Mouse (Mus musculus): ENCODE results near the gene Mmgt1.

The Mmgt1 gene

DNA sequence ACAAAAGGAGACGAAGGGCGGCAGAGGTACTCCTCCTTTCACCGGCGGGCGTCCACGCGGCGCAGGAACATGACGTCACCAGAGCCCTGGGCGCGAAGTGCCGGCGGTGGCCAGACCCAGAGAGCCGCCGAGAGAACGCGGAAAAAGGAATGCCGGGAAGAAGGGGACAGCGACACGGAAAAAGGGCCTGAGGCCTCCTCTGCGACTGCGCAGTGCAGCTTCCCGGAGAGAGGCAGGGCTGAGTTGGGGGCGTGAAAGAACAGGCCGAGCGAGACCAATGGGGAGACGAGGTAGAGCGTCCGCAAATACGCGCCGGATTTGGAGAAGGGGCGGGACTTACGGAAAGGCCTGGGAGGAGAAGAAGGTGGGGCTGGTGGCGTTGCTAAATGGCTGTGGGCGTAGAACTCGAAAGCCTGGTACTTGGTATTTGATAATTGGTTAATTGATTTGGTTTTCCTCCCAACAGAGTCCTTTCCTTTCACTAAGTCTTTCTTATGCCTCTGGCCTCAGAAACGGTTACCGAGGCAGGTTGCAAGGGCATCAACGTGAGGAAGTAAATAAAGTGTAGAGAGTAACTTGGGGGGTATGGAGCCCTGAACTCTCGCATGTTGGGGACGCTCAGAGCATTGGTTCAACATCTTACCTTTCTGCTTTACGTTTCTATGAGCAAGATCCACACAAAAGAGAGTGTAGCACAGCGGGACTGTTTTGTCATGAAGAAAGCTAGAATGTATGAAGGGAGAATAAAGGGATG lies at the start of gene Mmgt1:
Mmgt1 (minus strand) TSS at position 183 of the 754 bp plus-strand sequence.
- DNase-seq (ENCODE audit: low spot score in 2 of 2): peak; percentile 67 to 73

DNA sequence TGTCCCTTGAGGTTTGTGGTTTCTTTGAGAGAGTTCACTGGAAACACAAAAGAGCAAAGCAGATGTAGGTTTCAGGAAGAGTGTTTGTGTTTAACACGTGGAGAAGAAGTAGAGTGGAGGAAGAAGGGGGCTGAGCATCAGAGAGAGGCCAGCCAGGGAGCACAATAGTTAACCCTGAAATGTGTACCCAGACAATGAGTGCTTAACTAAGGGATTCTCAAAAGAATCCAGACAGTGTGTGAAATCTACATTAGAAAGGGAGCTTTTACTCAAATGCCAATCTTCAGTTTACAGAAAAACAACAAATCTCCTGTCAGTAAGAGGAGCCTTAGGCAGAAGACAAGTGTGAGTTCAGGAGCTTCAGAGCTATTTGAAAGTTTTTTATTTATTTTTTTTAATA lies 42.2 kb upstream of the Mmgt1 start:
- DNase-seq (ENCODE audit: low spot score in 2 of 2): no peak

DNA sequence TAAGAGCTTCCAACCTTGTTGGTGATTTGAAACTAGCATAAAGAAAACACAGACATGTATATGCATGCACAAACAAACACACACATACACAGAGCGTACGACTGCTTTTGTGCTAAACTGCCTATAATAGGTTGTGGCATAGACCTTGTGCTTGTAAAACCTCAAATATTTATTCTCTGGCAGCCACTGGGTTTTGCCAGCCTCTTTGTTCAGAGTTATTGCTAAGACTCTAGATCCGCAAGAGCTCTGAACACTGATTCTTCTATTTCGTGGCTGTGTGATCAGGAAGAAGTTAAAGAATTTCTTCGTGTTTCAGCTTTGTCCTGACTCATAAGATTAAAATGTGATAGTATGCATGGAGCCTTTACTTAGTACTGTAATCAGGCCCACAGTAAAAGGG lies 38.3 kb upstream of the Mmgt1 start:
- DNase-seq (ENCODE audit: low spot score in 2 of 2): no peak

DNA sequence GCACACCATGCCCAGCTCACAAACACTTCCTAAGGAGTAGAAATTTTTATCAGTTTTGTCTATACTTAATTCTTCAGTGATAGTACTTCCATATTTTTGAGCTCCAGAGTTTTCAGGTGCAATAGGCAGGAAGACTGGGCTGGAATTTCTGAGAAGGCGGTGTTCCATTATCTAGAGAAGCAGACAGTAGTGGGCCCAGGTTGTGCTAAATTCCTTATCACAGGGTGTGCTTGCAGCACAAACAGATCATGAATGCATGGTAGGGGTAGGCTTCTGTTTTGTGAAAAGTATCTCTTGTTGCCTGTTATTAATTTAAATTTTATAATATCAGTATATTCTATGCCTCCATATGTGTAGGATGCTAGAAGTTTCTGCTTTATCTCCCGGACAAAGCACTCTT lies 17.4 kb upstream of the Mmgt1 start:
- no peak for DNase-seq (ENCODE audit: low spot score in 2 of 2)

DNA sequence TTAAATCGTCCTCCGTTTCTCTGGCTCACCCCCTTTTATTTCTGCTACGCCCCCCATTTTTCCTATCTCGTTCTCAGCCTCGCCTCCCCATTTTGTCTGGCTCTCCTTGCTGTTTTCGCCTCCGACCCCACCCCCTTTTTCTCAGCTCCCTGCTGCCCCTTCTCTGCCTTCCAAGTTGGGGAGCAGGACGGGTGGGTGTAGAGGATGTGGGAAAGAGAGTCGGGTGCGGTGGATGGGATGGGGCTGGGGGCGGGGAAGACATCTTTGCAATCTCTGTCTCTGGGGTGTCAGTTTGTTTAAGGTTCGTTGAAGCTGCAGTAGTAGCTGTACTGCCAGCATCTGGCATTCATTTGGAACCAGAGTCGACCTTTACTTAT lies 12.4 kb upstream of the Mmgt1 start:
- no peak for DNase-seq (ENCODE audit: low spot score in 2 of 2)

DNA sequence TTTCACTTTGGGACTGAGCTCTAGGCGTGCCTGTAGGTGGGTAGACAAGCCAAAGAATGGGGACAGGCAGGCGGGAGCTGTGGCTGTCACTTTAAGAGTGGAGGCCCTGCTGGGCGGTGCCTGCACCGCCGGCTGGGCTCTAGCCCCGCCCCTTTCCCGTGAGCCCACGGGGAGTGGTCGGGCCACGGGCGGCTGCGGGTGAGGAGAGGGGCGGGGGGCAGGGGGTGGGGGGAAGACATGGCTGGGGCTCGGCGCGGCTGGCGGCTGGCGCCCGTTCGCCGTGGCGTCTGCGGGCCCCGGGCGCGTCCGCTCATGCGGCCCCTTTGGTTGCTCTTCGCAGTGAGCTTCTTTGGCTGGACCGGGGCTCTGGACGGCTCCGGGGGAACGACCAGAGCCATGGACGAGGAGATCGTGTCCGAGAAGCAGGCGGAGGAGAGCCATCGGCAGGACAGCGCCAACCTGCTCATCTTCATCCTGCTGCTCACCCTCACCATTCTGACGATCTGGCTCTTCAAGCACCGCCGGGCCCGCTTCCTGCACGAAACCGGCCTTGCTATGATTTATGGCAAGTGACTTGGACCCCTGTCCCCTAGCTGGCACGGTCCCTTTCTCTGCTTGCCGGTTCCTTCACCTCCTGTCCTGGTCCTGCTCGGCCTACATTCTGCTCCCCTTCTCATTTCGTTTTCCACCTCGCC lies 11.9 kb upstream of the Mmgt1 start, which contains the start of gene Slc9a6:
Slc9a6 (plus strand) TSS at position 135 of the 695 bp plus-strand sequence.
- peak; percentile 38 to 44 for DNase-seq (ENCODE audit: low spot score in 2 of 2)

DNA sequence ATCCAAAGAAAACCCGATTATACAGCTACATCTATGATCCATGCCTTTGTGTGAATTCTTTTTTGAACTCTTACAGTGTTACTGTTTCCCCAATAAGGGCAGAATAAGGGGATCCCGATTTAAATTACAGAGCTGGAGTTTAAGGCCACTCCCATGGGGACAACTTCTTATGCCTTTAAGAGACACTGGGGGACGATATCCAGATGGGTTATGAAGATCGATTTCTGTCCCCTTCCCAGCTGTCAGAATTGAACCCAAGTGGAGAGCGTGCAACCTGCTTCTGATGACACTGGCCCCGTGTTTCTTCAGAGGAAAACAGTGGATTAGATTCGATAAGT lies 11.4 kb upstream of the Mmgt1 start:
- no peak for DNase-seq (ENCODE audit: low spot score in 2 of 2)

DNA sequence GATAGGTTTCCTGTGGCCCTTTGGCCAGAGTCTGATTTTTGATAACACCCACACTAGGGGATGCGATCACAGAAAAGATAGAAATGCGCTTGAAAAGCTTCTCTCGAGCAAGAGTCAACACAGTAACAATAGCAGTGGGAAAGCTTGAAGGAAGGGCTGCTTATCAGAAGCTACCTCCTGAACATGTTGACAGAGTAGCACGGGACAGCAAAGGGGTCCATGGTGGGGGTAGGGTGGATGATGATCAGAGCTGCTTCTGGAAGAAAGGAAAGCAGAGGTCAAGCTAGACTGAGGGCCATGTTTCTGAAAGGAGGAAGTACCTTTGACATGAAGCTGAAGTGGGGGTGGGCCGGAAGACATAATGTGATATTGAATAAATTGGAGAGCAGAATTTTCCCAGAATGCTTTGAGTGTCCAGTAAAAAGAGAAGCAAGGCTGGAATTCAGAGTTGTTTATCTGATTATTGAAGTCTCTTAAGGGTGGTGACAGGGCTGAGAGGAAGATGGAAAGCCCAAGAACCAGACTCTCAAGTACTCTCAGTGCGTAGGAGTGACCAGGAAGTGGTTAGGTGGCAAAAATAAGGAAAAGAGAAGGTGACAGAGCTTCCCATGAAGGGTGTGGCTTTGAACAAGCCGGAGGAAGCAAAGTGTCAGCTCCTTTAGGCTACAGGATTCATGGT lies 9.3 kb upstream of the Mmgt1 start:
- DNase-seq (ENCODE audit: low spot score in 2 of 2): no peak

DNA sequence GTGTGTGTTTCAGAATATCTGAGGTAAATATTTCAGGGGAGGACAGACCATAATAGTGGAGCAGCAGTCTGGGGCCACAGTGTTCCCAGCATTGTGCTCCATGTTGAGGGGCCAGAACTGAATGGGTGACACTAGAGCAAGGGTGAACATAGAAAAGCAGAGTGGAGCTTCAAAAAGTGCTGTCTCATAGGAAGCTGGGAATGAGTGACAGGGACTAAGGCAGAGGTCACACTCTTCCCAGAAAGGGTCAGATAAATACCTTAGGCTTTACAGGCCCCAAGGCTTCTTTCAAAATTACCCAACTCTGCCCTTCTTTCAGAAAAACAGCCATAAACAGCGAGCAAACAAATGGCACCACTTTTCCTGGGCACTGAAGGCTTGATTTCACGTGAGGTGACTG lies 8.7 kb upstream of the Mmgt1 start:
- no peak for DNase-seq (ENCODE audit: low spot score in 2 of 2)

DNA sequence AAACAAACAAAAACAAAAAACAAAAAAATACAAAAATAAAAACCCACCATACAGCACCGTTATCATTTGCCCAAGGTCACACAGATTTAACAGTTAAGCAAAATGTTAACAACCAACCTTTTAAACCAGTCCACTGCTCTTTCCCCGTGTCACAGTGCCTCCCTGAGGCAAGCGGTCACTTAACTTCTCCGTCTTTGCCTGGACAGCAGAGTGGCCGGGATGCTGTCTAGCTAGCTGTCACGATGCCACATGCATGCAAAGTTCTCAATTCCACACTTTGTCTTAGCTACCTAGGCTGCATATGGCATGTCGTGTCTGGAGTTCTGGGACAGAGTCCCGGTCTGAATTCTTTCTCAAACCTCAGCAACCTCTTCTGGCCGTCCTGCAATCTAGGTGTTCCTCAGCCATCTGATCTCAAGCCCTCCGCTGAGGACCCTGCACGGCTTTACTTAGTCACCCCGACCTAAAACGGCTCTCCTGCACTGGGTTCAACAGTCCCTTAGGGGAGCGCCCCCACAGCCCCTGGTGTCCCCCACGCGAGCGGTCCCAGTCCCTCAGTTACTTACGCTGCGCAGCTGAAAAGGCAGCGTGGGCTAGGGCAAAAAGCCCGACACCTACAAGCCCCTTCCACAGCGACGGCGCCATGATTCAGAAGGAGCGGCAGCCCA lies 516 bp downstream of the Mmgt1 start:
- no peak for DNase-seq (ENCODE audit: low spot score in 2 of 2)

DNA sequence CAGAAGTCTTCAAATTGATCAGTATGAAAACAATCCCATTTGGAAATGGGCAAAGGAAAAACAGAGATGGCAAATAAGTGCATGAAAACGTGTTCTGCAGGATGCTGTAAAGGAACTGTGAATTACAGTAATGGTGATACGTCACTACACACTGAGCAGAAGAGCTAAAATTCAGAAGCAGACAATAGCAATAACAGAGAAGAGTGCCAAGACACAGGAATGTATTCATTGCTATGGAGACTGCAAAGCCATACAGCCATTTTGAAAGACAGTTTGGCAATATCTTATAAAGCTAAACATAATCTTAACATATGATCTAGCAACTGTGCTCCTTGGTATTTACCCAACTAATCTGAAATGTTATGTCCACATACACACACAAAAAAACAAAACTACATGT lies 19.7 kb downstream of the Mmgt1 start:
- DNase-seq (ENCODE audit: low spot score in 2 of 2): no peak

DNA sequence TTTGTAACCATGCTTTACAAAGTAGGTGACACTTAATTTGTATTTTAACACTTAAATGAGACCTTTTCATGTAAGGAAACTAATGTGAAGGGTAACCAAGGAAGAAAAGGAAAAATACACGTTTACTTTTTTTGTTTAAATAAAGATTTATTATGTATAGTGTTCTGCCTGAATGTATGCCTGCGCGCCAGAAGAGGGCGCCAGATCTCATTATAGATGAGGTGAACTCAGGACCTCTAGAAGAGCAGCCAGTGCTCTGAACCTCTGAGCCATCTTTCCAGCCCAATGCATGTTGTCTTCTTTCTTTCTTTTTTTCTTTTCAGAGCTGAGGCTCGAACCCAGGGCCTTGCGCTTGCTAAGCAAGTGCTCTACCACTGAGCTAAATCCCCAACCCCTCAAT lies 25.4 kb downstream of the Mmgt1 start:
- DNase-seq (ENCODE audit: low spot score in 2 of 2): peak in 1 of 2 experiments; percentile 3

DNA sequence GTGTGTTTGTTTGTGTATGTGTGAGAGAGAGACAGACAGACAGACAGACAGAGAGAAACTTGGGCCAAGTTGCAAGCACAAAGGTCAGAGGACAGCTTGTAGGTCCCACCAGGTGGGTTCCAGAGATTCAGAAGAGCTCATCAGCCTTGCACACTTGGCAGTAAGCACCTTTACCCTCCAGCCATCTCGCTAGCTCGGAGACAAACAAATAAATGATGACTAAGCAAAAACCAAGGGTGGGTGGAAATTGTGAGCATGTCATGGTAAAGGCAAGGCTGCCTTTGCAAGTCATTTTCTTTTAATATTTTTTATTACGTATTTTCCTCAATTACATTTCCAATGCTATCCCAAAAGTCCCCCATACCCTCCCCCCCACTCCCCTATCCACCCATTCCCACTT lies 44.3 kb downstream of the Mmgt1 start:
- no peak for DNase-seq (ENCODE audit: low spot score in 2 of 2)

DNA sequence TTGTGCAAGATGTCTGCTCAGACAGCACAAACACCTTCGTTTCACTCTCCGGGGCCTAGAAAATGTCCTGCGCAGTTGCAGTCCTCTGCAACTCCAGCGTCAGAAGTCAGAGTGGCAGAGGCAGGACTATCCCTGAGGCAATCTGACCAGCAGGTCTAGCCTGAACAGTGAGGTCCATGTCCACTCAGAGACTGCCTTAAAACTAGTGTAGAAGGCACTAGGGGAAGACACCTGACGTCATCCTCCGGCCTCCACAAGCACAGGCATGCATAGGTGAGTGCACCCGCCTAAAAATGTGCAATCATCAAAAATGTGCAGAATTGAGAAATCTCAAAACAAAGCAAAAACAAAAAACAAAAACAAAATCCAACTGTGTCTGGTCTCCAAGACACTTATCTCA lies 48.4 kb downstream of the Mmgt1 start, which contains the start of gene Gm648:
Gm648 (minus strand) TSS at position 101 of the 400 bp plus-strand sequence.
- no peak for DNase-seq (ENCODE audit: low spot score in 2 of 2)

DNA sequence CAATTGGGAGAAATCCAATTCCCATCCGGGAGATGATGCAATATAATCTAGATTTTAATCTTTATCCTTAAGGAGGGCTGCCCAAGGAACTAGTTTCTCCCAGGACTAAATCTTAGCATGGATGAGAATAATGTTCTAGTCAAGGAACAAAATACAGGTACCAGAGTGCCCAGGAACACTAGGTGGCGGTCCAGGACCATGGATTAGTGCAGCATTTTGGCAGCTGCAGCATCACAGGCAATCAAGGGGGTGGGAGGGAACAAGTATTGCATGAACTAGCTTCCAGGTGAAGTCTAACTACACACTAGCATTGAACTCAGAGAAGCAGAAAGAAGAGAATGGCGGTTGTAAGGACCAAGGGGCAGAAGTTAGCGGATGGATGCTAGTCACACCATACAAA lies 60.7 kb downstream of the Mmgt1 start:
- no peak for DNase-seq (ENCODE audit: low spot score in 2 of 2)

Data from spleen, postnatal 14 days (tissue).